Mouse (Mus musculus) intestine, embryonic 14.5 days (tissue): ENCODE results near the gene Kalrn. TPM values are rescaled to one million over a fixed set of nuclear protein-coding genes. Genes with fewer than 3 reads are reported as not detected.

Source experiments
- ATAC-seq: fragments of 200-750 bp; cut with Nextera tagmentation; replicated peaks from 2 replicates; pipeline ENCODE4 v1.8.0; 2017; ENCODE audit warnings: low read depth, moderate number of reproducible peaks, moderate TSS enrichment, moderate library complexity; ENCODE audit not compliant: low FRiP score, low TSS enrichment
- DNase-seq: peaks from one replicate; pipeline ENCODE4 v3.0.0-alpha.2; 2018; ENCODE audit warnings: low spot score
- H3K27ac ChIP-seq: fragments of 300-500 bp; sonication (generic); 2 replicates; pipeline ENCODE4 v1.5.1; 2014; ENCODE audit warnings: low read depth, mild to moderate bottlenecking, control low read depth
- H3K27me3 ChIP-seq: fragments of 300-500 bp; sonication (generic); replicated peaks from 2 replicates; pipeline ENCODE4 v1.6.1; 2014; ENCODE audit warnings: low read length, control low read depth; ENCODE audit not compliant: control insufficient read depth, insufficient read depth
- H3K36me3 ChIP-seq: fragments of 300-500 bp; sonication (generic); 2 replicates; pipeline ENCODE4 v1.6.1; 2014; ENCODE audit warnings: low read length, control low read depth; ENCODE audit not compliant: control insufficient read depth, insufficient read depth
- H3K4me1 ChIP-seq: fragments of 300-500 bp; sonication (generic); replicated peaks from 2 replicates; pipeline ENCODE4 v1.6.1; 2014; ENCODE audit warnings: low read length, control low read depth, mixed read lengths; ENCODE audit not compliant: control insufficient read depth, insufficient read depth
- H3K4me2 ChIP-seq: fragments of 300-500 bp; sonication (generic); 2 replicates; pipeline ENCODE4 v1.6.1; 2014; ENCODE audit warnings: low read length
- H3K4me3 ChIP-seq: fragments of 300-500 bp; sonication (generic); 2 replicates; pipeline ENCODE4 v1.5.1; 2014; ENCODE audit warnings: low read depth, low read length, control low read depth, mixed read lengths
- H3K9ac ChIP-seq: fragments of 300-500 bp; sonication (generic); 2 replicates; pipeline ENCODE4 v1.6.1; 2014; ENCODE audit warnings: mild to moderate bottlenecking, low read length
- H3K9me3 ChIP-seq: fragments of 300-500 bp; sonication (generic); 2 replicates; pipeline ENCODE4 v1.6.1; 2016; ENCODE audit warnings: low read length, control low read depth; ENCODE audit not compliant: control insufficient read depth
- WGBS: fragments of 180-500 bp; shearing (Covaris S2); extraction: QIAGEN DNeasy Blood & Tissue Kit; methylation state at CpG from one replicate; pipeline ENCODE4 v1.1.7; 2014; 5-methylcytosine and 5-hydroxymethylcytosine counted together
- polyA plus RNA-seq: library from polyadenylated mRNA; unstranded; fragments of >200 nt; fragmentation: Nextera tagmentation; extraction: Ambion mirVana; gene quantifications from 2 replicates; pipeline ENCODE4 v1.2.1, GENCODE M21; 2014

Gene Kalrn
- polyA plus RNA-seq, 1 experiment from 2014 or later: 20.1 TPM

- Histone ChIP-seq H3K9me3 (no peaks in the 10 kb centered on the region), H3K36me3 (peaks cover 21% of the 10 kb centered on the region), H3K27ac (no peak overlapping the region), H3K4me1 (no peaks in the 10 kb centered on the region), H3K4me3 (no peak overlapping the region), H3K27me3 (no peaks in the 10 kb centered on the region), H3K4me2 (no peak overlapping the region), H3K9ac (no peak overlapping the region)
- ATAC-seq (no peak), DNase-seq (no peak)
- WGBS: 58% methylated on average over 5 of the region's 5 CpGs
Measured at GRCm38 (mm10) chr16:34228661-34229060, 344.7 kb downstream of the Kalrn start.

DNA sequence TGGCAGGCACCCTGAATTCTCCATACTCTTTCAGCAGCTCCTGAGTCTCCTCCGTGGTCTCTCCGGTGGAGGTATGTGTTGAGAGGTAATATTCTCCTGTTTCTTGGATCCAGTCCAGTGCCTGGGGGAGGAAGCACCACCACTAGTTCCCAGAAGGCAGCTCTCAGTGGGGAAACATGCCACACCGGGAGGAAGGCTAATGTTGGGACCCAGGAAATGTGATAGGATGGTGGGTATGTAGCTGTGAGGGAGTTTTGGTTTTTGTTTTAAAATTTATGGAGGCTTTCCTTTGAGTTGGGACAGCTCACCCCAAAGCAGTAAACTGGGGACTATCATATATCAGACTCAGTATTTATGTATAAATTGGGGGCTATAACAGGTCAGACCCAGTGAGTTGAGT lies 361.2 kb downstream of the Kalrn start:
- Histone ChIP-seq H3K36me3 (peaks cover 30% of the 10 kb centered on the region), H3K4me1 (no peaks in the 10 kb centered on the region), H3K9ac (no peak overlapping the region), H3K9me3 (no peaks in the 10 kb centered on the region), H3K4me3 (no peak overlapping the region), H3K27ac (no peak overlapping the region), H3K27me3 (no peaks in the 10 kb centered on the region), H3K4me2 (no peak overlapping the region)
- 87% methylated on average over 3 of the region's 3 CpGs for WGBS
- DNase-seq: no peak
- no peak for ATAC-seq

DNA sequence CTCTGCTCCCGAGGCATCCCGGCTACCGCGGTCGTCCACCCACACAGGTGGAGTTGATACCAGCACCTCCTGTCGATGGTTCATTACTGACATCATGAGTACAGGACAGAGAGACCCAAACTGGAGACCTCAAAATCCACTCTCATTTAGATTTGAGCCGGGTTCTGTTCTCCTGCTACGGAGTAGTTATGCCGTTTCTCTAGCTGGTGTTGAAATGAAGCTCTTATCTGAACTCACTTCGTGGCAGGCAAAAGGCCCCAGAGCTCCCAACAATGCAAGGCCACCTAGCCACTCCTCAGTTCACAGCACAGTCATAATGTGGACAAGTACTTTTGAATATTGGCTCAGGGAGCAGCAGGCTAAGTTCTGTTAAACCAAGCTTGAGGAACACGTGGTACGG lies 362.1 kb downstream of the Kalrn start:
- no peak overlapping the region for H3K4me3 ChIP-seq
- H3K27ac ChIP-seq: no peak overlapping the region
- DNase-seq: no peak
- H3K27me3 ChIP-seq: no peaks in the 10 kb centered on the region
- H3K9ac ChIP-seq: no peak overlapping the region
- no peak overlapping the region for H3K4me2 ChIP-seq
- H3K4me1 ChIP-seq: no peaks in the 10 kb centered on the region
- WGBS: 61% methylated on average over 12 of the region's 12 CpGs
- no peaks in the 10 kb centered on the region for H3K9me3 ChIP-seq
- peaks cover 28% of the 10 kb centered on the region for H3K36me3 ChIP-seq
- ATAC-seq: no peak

DNA sequence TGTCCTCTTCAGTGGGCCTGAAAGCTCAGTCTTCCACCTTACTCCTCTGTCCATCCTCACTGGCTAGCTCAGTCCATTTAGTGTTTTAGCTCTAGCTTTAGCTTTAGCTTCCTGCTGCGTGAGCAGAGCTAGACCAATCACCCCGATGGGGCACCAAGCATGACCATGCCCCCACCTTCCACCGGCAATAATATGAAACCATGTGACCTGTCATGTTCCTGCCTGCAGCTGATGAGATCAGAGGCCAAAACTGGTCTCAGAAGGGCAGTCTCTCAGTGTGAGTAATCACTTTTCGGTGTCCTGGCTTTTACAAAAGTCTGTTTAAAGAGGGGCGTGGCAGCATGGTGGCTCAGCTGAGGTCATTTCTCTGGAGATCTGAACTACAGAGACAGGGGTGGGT lies 364.6 kb downstream of the Kalrn start:
- H3K4me3 ChIP-seq: no peak overlapping the region
- H3K27me3 ChIP-seq: no peaks in the 10 kb centered on the region
- H3K27ac ChIP-seq: no peak overlapping the region
- ATAC-seq: 0 out of 2 replicates have a peak, but pooled peaks have one; percentile 55
- H3K9ac ChIP-seq: no peak overlapping the region
- H3K9me3 ChIP-seq: no peaks in the 10 kb centered on the region
- DNase-seq: no peak
- peaks cover 21% of the 10 kb centered on the region for H3K36me3 ChIP-seq
- 62% methylated on average over 5 of the region's 5 CpGs for WGBS
- H3K4me1 ChIP-seq: no peaks in the 10 kb centered on the region
- no peak overlapping the region for H3K4me2 ChIP-seq

- Histone ChIP-seq H3K4me2 (no peak overlapping the region), H3K9me3 (no peaks in the 10 kb centered on the region), H3K36me3 (peaks cover 28% of the 10 kb centered on the region), H3K27me3 (no peaks in the 10 kb centered on the region), H3K4me3 (no peak overlapping the region), H3K27ac (no peak overlapping the region), H3K4me1 (no peaks in the 10 kb centered on the region), H3K9ac (no peak overlapping the region)
- 82% methylated on average over 5 of the region's 5 CpGs for WGBS
- ATAC-seq: no peak
- DNase-seq: no peak
Measured at GRCm38 (mm10) chr16:34207972-34208371, 365.4 kb downstream of the Kalrn start.

GRCm38 (mm10) chr16:34204527-34205139 lies 368.7 kb downstream of the Kalrn start:
- no peak overlapping the region for H3K27ac ChIP-seq
- H3K36me3 ChIP-seq: peaks cover 25% of the 10 kb centered on the region; the same call in 1 of the 2 replicates
- no peaks in the 10 kb centered on the region for H3K9me3 ChIP-seq
- DNase-seq (no peak), ATAC-seq (no peak)
- no peak overlapping the region for H3K4me3 ChIP-seq
- no peak overlapping the region for H3K9ac ChIP-seq
- H3K27me3 ChIP-seq: no peaks in the 10 kb centered on the region
- WGBS: 89% methylated on average over 13 of the region's 13 CpGs
- no peaks in the 10 kb centered on the region for H3K4me1 ChIP-seq
- H3K4me2 ChIP-seq: no peak overlapping the region

GRCm38 (mm10) chr16:34199543-34199942 lies 373.8 kb downstream of the Kalrn start:
- Histone ChIP-seq H3K27ac (no peak overlapping the region), H3K36me3 (peaks cover 36% of the 10 kb centered on the region), H3K27me3 (no peaks in the 10 kb centered on the region), H3K4me2 (no peak overlapping the region), H3K4me3 (no peak overlapping the region), H3K9me3 (no peaks in the 10 kb centered on the region), H3K9ac (no peak overlapping the region), H3K4me1 (no peaks in the 10 kb centered on the region)
- WGBS: 77% methylated on average over 6 of the region's 6 CpGs
- DNase-seq (no peak), ATAC-seq (no peak)

DNA sequence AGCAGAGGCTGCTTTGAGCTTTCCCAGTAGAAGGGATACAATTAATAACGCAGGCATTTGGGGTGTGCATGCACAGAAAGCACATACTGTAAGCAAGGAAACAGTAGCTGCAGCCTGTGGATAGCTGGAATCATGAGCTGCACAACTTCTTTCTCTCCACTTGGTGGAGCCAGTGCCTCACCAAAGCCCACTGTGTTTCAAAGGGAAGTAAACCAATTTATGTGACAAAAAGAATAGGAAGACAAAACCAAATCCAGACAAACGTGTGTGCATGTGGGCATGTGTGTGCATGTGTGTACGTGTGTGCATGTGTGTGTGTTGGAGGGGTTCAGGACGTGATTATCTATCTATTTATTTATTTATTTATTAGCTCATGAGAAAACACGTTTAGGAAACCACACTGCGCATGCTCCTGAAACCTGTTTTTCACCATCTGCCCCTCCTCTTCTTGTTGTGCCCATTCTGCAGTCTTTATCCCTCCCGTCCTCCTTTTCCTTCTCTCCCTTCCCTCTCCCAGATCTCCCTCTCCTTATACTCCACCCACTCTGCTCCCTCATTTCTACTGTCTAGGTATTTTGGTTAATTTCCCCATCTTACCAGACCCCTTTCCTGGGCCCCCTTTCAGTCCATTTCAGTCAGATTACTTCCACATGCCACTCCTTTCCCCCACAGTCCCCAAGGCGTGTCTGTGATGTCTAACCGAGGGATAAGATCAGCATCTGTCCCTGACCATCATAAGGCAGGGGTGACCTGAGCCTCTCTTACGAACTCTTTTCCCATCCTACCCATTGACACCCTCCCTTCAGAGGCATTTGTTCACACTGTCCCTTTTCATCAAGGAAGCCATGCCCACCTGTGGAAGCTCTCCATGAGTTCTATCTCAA lies 380.1 kb downstream of the Kalrn start:
- DNase-seq (peak; percentile 73), ATAC-seq (no peak)
- no peaks in the 10 kb centered on the region for H3K9me3 ChIP-seq
- 54% methylated on average over 10 of the region's 10 CpGs for WGBS
- no peak overlapping the region for H3K4me3 ChIP-seq
- H3K4me1 ChIP-seq: no peaks in the 10 kb centered on the region
- peaks cover 24% of the 10 kb centered on the region for H3K36me3 ChIP-seq
- no peak overlapping the region for H3K4me2 ChIP-seq
- H3K27me3 ChIP-seq: no peaks in the 10 kb centered on the region
- no peak overlapping the region for H3K9ac ChIP-seq
- H3K27ac ChIP-seq: no peak overlapping the region
